Mouse (Mus musculus): ENCODE measurements around the gene Nr1h4.

GRCm38 (mm10) chr10:89486995-89487742 is 46.2 kb downstream of the Nr1h4 start:
- TF ChIP-seq CTCF (IDR thresholded peaks at IDR 0.05; ENCODE audit: borderline replicate concordance, extremely low read depth, insufficient read depth, insufficient read length) (no peak), POLR2A (IDR thresholded peaks at IDR 0.05; ENCODE audit: borderline replicate concordance, extremely low read depth, insufficient read depth, insufficient read length, poor library complexity, severe bottlenecking) (no peak)
